Mouse (Mus musculus): ENCODE results near the gene Sp100.

Gene Sp100

DNA sequence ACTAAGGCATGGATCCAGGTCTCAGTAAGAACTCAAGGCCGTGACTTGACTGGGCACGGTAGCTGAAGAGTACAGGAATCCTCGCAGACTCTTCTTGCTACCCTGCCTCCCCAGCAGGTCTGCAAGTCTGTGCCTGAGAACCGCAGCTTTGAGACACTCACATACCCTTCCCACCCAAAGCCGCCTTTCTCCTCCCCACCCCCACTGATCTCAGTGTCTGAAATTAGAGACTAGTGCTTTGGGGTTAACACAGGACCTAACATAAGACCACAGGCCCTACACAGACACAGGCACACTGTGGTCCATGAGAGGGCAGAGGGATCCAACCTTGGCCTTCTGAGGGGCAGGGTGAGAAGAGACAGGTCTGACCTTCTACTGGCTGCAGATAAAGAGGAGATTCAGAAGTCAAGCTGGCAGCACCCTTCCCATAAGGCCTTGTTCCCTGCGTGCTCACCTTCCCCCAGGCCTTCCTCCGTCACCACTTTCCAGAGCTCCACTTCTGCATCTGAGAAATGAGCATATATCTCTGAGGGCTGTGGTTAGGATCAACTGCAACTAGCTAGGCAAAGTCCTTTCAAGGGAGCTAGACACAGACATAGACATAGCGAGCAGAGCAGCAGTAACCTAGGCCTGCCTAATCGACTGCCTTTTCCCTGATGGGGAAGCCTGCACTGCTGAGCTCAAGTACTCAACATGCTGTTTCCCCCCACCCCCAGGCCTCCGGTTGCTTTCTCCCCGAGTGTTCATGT lies 102.3 kb downstream of the Sp100 start:
- no peak for DNase-seq

DNA sequence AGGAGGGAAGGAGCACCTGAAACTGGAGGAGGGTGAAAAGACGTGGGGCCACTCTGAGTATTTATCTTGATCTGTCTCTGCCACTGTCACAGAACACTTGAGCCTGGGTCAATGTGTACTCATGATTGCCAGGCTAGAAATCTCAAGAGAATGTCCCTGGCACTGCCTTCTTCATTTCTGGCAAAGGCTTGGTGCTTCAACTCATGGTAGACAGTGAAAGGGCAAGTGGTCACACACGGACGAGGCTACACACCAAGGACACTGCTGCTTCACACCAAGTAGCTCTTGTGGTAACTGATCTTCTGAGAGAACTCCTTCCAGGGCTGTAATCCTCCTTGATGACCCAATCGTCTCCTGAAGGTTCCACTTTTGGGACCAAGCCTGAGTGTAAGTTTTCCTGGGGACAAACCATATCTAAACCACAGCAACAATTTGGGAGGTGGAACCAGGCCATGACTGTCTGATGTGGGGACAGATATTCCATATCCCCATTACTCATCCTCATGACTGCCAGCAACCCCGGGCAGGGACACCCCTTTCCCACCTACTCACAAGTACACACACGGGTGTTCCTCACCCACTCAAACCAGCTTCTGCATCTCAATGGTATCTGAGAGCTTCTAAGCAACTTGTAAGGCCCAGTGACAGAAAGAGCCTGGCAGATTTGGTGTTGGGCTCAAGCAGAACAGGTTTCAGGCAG lies 107.9 kb downstream of the Sp100 start:
- peak; percentile 23 for DNase-seq

DNA sequence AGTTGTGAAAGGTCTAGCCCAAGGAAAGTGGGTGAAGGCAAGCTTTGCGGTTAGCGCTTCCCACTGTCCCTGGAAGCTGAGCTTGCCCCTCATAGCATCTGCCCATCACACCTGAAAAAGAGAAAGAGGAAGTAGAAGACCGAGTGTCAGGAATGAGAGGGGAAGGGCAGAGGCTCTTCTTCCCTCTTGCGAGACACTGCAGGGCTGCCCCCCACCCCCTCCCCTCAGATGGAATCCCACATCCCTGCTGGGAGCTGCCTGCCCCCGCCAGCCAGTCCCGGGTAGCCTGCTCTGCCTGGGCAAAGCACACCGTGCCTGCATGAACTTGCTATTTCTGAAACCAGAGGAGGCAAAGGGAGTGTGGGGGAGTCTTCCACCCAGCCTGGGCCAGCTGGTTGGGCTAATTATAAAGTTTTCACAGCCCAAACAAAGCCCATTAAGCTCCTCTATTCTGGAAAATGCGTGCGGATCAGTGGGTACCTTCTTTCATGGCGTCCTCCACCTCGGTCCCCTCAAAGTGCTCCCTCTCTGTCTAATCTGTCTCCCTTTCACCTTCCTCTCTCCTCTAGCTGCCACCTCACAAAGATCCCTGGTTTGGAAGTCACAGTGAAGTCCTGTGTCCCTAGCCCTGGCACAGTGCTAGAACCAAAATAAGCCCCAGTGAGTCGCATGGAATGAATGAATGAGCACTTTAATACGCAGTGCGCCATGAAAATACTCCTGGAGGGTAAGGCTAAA lies 108.6 kb downstream of the Sp100 start:
- DNase-seq: peak; percentile 58

DNA sequence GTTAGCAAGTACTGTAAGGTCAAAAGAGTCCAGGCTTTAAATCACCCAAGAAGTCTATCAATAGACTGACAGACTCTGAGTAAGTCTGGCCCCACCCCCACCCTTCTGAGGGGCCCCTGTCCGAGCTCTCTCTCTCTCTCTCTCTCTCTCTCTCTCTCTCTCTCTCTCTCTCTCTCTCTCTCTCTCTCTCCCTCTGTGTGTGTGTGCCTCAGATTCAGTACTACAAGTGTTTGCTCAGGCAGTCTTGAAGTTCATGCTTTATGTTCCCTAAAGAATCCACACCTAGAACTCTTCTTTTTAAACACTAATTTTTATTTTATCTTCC lies 109.1 kb downstream of the Sp100 start:
- no peak for DNase-seq
